Mouse (Mus musculus) forebrain, postnatal 0 days (tissue): ENCODE data around the gene Rab20. TPM values are rescaled to one million over a fixed set of nuclear protein-coding genes. Genes with fewer than 3 reads are reported as not detected.
A peak's percentile ranks its signal among the peaks of the same experiment; 100 is the strongest.

Experiments
- ATAC-seq: fragments of 200-750 bp; cut with Nextera tagmentation; 2 replicates; pipeline ENCODE4 v1.8.0; 2017; ENCODE audit warnings: mild to moderate bottlenecking, moderate library complexity
- DNase-seq: peaks from one replicate; pipeline ENCODE4 v3.0.0-alpha.2; 2015
- H3K27ac ChIP-seq: fragments of 300-500 bp; sonication (generic); 2 replicates; pipeline ENCODE4 v1.5.1; 2014; ENCODE audit warnings: low read depth, mild to moderate bottlenecking, antibody characterized with exemption, low read length, moderate library complexity, mixed read lengths
- H3K27me3 ChIP-seq: fragments of 300-500 bp; sonication (generic); 2 replicates; pipeline ENCODE4 v1.6.1; 2014; ENCODE audit warnings: mild to moderate bottlenecking, low read length, mixed read lengths; ENCODE audit not compliant: insufficient read depth
- H3K36me3 ChIP-seq: fragments of 300-500 bp; sonication (generic); 2 replicates; pipeline ENCODE4 v1.6.1; 2014; ENCODE audit warnings: mild to moderate bottlenecking, moderate library complexity; ENCODE audit not compliant: insufficient read depth
- H3K4me1 ChIP-seq: fragments of 300-500 bp; sonication (generic); 2 replicates; pipeline ENCODE4 v1.6.1; 2014; ENCODE audit warnings: antibody characterized with exemption; ENCODE audit not compliant: insufficient read depth
- H3K4me2 ChIP-seq: fragments of 300-500 bp; sonication (generic); 2 replicates; pipeline ENCODE4 v1.6.1; 2014; ENCODE audit warnings: low read depth, mild to moderate bottlenecking, moderate library complexity
- H3K4me3 ChIP-seq: fragments of 300-500 bp; sonication (generic); 2 replicates; pipeline ENCODE4 v1.5.1; 2014; ENCODE audit warnings: low read depth, low read length, mixed read lengths
- H3K9ac ChIP-seq: fragments of 300-500 bp; sonication (generic); 2 replicates; pipeline ENCODE4 v1.6.1; 2014; ENCODE audit warnings: mild to moderate bottlenecking
- H3K9me3 ChIP-seq: fragments of 300-500 bp; sonication (generic); 2 replicates; pipeline ENCODE4 v1.6.1; 2016; ENCODE audit warnings: low read length
- CTCF ChIP-seq: sonication (generic); IDR thresholded peaks from 2 replicates; pipeline ENCODE4 v1.5.1; 2016; ENCODE audit warnings: antibody characterized with exemption, control low read depth, low read depth
- WGBS: fragments of 180-500 bp; shearing (Covaris S2); extraction: QIAGEN DNeasy Blood & Tissue Kit; methylation state at CpG from one replicate; pipeline ENCODE4 v1.1.7; 2014; 5-methylcytosine and 5-hydroxymethylcytosine counted together
- polyA plus RNA-seq: library from polyadenylated mRNA; unstranded; fragments of >200 nt; fragmentation: Nextera tagmentation; extraction: Ambion mirVana; gene quantifications from 2 replicates; pipeline ENCODE4 v1.2.1, GENCODE M21; 2015
- total RNA-seq: library from RNA; depleted of rRNA; stranded (reverse); fragments of >200 nt; gene quantifications from 2 replicates; pipeline ENCODE4 v1.2.3, GENCODE M21; 2014

Gene Rab20
- total and polyA plus RNA-seq, 2 experiments from 2014 or later: 0.95 to 1.6 TPM

DNA sequence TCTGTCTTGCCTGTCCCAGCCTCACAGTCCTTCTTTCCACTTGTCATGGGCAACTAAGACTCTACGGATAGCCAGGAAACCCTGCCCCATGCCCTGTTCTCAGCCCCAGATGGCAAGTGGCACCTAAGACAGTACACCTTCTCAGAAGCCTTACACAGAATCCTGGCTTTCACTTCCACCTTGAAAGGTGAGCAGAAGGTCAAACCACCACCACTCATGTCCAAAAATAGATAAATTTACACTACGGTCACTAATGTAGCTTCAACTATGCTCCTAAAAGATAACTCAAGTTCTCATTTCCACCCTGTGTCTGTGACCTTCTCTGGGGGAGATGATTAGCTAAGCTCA, 15.0 kb downstream of the Rab20 start:
- Histone ChIP-seq H3K4me1 (no peaks in the 10 kb centered on the region), H3K9ac (no peak overlapping the region), H3K9me3 (no peaks in the 10 kb centered on the region), H3K4me2 (no peak overlapping the region), H3K27ac (no peak overlapping the region), H3K36me3 (no peaks in the 10 kb centered on the region), H3K4me3 (no peak overlapping the region), H3K27me3 (no peaks in the 10 kb centered on the region)
- TF ChIP-seq CTCF: no peak
- no peak for DNase-seq
- no peak for ATAC-seq
- 88% methylated on average over 2 of the region's 2 CpGs for WGBS

DNA sequence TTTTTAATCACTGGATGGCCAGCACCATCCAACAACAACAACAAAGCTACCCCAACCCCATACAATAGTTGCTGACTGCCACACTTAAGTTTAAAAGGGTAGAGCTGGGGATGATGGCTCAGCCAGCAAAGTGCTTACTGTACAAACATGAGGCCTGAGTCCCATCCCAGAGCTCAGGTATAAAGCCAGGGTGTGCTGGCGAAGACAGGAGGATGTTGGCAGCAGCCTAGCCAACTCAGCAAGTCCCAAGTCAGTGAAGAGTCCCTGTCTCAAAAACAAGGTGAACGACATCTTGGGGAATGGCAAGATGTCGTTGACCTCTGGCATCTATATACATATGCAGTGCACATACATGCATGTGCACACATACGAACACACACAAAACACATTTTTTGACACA, 15.9 kb downstream of the Rab20 start:
- Histone ChIP-seq H3K4me3 (no peak overlapping the region), H3K27me3 (no peaks in the 10 kb centered on the region), H3K4me2 (no peak overlapping the region), H3K27ac (no peak overlapping the region), H3K4me1 (no peaks in the 10 kb centered on the region), H3K36me3 (no peaks in the 10 kb centered on the region), H3K9ac (no peak overlapping the region), H3K9me3 (no peaks in the 10 kb centered on the region)
- WGBS: 90% methylated on average over 4 of the region's 4 CpGs
- no peak for DNase-seq
- no peak for ATAC-seq
- TF ChIP-seq CTCF: no peak

GRCm38 (mm10) chr8:11461847-11462246, 16.7 kb downstream of the Rab20 start:
- Histone ChIP-seq H3K36me3 (no peaks in the 10 kb centered on the region), H3K4me3 (no peak overlapping the region), H3K27ac (no peak overlapping the region), H3K27me3 (no peaks in the 10 kb centered on the region), H3K9ac (no peak overlapping the region), H3K9me3 (no peaks in the 10 kb centered on the region), H3K4me1 (no peaks in the 10 kb centered on the region), H3K4me2 (no peak overlapping the region)
- ATAC-seq (no peak), DNase-seq (no peak)
- WGBS: 72% methylated on average over 2 of the region's 2 CpGs
- TF ChIP-seq CTCF: no peak

- DNase-seq: no peak
- 49% methylated on average over 2 of the region's 2 CpGs for WGBS
Measured at GRCm38 (mm10) chr8:11460934-11461333, 17.6 kb downstream of the Rab20 start.

GRCm38 (mm10) chr8:11459016-11459415, 19.5 kb downstream of the Rab20 start:
- no peaks in the 10 kb centered on the region for H3K4me1 ChIP-seq
- no peak overlapping the region for H3K4me3 ChIP-seq
- TF ChIP-seq CTCF: no peak
- H3K36me3 ChIP-seq: no peaks in the 10 kb centered on the region
- H3K4me2 ChIP-seq: no peak overlapping the region
- no peak overlapping the region for H3K27ac ChIP-seq
- no peak for ATAC-seq
- H3K9me3 ChIP-seq: no peaks in the 10 kb centered on the region
- no peak for DNase-seq
- no peak overlapping the region for H3K9ac ChIP-seq
- 59% methylated on average over 5 of the region's 5 CpGs for WGBS
- H3K27me3 ChIP-seq: no peaks in the 10 kb centered on the region

More at GRCm38 (mm10) chr8:11460934-11461333, 17.6 kb downstream of the Rab20 start:
- Histone ChIP-seq H3K36me3 (no peaks in the 10 kb centered on the region), H3K27ac (no peak overlapping the region), H3K9me3 (no peaks in the 10 kb centered on the region), H3K27me3 (no peaks in the 10 kb centered on the region), H3K4me1 (no peaks in the 10 kb centered on the region), H3K9ac (no peak overlapping the region), H3K4me2 (no peak overlapping the region), H3K4me3 (no peak overlapping the region)
- no peak for TF ChIP-seq CTCF
- ATAC-seq: no peak

DNA sequence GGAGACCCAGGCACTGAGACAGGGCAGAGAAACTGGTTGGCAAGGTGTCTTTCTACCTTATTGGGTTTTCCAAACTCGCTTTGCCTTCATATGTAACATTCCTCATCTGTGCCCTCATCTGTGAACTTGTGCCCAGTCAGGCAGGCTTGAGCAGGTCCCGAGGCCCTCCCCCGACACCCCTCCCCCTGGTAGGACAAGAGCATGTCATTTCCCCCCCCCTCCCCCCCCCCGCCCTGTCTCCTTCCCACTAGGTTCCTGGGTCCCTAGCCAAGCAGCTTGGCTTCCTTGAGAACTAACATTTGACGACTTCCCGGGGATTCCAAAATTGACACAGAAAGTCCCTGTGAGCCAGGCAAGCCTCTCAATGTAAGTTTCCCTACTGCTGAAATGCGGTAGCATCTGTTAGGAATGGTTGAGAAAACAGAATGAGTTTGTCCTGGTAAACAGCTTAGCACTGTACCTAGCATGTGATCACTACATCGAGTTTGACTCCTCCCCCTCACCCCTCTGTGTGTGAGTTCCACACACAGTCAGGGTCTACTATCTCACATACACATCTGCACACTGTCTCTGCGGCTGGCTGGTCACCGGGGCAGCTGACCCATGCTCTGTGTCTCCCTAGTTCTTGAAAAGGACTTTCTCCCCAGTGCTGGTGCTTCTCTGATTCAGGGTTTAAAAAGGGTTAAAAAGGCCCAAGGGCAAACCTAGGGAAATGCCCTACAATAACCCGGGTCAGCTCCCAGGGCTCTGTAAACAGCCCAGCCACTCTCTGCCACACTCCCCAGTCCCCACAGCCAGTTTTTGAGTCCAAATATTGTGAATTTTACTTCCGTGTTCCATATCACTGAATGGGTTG, 20.3 kb downstream of the Rab20 start:
- Histone ChIP-seq H3K27ac (no peak overlapping the region), H3K9me3 (no peaks in the 10 kb centered on the region), H3K36me3 (no peaks in the 10 kb centered on the region), H3K4me3 (no peak overlapping the region), H3K4me1 (no peaks in the 10 kb centered on the region), H3K4me2 (no peak overlapping the region), H3K27me3 (no peaks in the 10 kb centered on the region), H3K9ac (no peak overlapping the region)
- WGBS: 55% methylated on average over 11 of the region's 12 CpGs
- peak; percentile 44 for DNase-seq
- ATAC-seq: peak; percentile 68
- no peak for TF ChIP-seq CTCF

DNA sequence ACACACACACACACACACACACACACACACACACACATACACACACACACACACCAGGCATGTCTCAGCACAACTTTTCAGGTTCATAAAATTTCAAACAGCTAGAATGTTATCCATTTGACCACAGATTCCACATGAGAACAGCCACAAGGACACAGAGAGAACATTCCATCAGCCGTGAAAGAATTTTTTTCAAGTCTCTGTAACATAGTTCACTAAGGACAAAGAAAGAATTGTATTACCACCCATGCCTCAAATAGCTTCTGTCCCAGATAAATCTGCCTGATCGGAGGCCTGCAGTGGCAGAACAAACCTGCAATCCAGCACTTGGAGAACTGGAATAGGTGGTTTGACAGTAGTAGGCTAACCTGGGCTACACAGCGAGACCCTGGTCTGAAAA, 21.2 kb downstream of the Rab20 start:
- no peaks in the 10 kb centered on the region for H3K4me1 ChIP-seq
- H3K4me3 ChIP-seq: no peak overlapping the region
- no peaks in the 10 kb centered on the region for H3K9me3 ChIP-seq
- no peaks in the 10 kb centered on the region for H3K27me3 ChIP-seq
- no peak for DNase-seq
- no peak for ATAC-seq
- no peak overlapping the region for H3K9ac ChIP-seq
- H3K36me3 ChIP-seq: no peaks in the 10 kb centered on the region
- no peak overlapping the region for H3K27ac ChIP-seq
- WGBS: 69% methylated on average over 3 of the region's 3 CpGs
- H3K4me2 ChIP-seq: no peak overlapping the region
- TF ChIP-seq CTCF: no peak
